Mouse (Mus musculus): Measurements from ENCODE around the gene Tmem201. TPM values are rescaled to one million over a fixed set of nuclear protein-coding genes. Genes with fewer than 3 reads are reported as not detected.

The Tmem201 gene
- polyA plus RNA-seq, 1 experiment from 2014 or later, result 53.3 TPM

DNA sequence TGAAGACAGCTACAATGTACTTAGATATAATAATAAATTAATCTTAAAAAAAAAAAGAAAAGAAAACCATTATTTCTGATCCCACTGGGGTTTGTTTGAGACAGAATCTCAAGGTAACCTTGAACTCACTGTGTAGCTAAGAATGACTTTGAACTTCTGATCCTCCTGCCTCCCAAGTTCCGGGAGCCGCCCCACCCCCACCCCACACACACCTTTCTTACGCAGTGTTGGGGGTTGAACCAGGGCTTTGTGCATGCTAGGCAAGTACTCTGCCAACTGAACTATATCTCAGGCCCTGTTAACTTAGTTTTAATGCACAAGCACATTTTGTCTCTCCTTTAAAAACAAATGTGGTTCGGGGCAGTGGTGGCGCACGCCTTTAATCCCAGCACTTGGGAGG lies 66.7 kb downstream of the Tmem201 start:
- Histone ChIP-seq H3K27me3 (no peaks in the 10 kb centered on the region), H3K4me3 (no peak overlapping the region), H3K4me1 (replicated peaks) (peaks cover 13% of the 10 kb centered on the region), H3K4me2 (no peak overlapping the region), H3K36me3 (peaks cover 13% of the 10 kb centered on the region; the same call in 1 of the 2 replicates), H3K9ac (no peak overlapping the region), H3K27ac (replicated peaks) (no peak overlapping the region), H3K9me3 (no peaks in the 10 kb centered on the region)
- WGBS, result 99% methylated on average over 6 of the region's 6 CpGs
- no peak for ATAC-seq (ENCODE audit: low FRiP score, low read depth)

DNA sequence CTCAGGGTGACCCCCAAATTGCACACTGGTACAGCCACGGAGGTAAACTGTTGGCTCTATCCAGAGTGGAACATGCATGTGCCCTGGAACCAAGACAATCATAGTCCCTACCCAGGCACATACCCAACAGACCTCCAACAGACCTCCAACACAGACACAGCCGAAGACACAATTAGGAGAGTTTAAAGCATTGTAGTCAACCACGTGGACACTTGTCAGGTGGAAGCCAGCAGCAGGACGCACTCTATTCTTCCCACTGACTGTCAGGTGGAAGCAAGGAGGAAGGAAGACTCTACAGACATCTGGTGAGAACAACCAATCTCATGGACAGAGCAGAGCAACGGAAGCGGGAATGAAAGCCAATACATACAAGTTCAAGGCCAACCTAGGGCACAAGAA lies 72.2 kb downstream of the Tmem201 start:
- no peak for ATAC-seq (ENCODE audit: low FRiP score, low read depth)
- Histone ChIP-seq H3K9me3 (no peaks in the 10 kb centered on the region), H3K27me3 (no peaks in the 10 kb centered on the region), H3K36me3 (peaks cover 10% of the 10 kb centered on the region; the same call in 1 of the 2 replicates), H3K27ac (replicated peaks) (no peak overlapping the region), H3K4me2 (no peak overlapping the region), H3K4me3 (no peak overlapping the region), H3K4me1 (replicated peaks) (no peaks in the 10 kb centered on the region), H3K9ac (no peak overlapping the region)
- 90% methylated on average over 6 of the region's 6 CpGs for WGBS

Other genes with a start within 250 kb of the Tmem201 start
- gene Ctnnbip1, start 219.8 kb downstream of the Tmem201 start, polyA plus RNA-seq (2015; fragmentation: Nextera tagmentation; extraction: Ambion mirVana), result 101 and 105 TPM in 2 replicates
- gene Clstn1, start 151.6 kb downstream of the Tmem201 start, polyA plus RNA-seq (2015; fragmentation: Nextera tagmentation; extraction: Ambion mirVana), result 178 and 198 TPM in 2 replicates
- 15.3 and 16.6 TPM in 2 replicates for gene Pik3cd, start 35.5 kb downstream of the Tmem201 start, polyA plus RNA-seq (2015; fragmentation: Nextera tagmentation; extraction: Ambion mirVana)
- 32.7 and 36.5 TPM in 2 replicates for gene Slc25a33, start 36.2 kb upstream of the Tmem201 start, polyA plus RNA-seq (2015; fragmentation: Nextera tagmentation; extraction: Ambion mirVana)
- gene Spsb1, start 217.0 kb upstream of the Tmem201 start, polyA plus RNA-seq (2015; fragmentation: Nextera tagmentation; extraction: Ambion mirVana), result 7.4 and 9.5 TPM in 2 replicates

All from hindbrain, embryonic 15.5 days (tissue).